Mouse (Mus musculus) hindbrain, embryonic 16.5 days (tissue): ENCODE data around the gene Khdrbs2. TPM values are rescaled to one million over a fixed set of nuclear protein-coding genes. Genes with fewer than 3 reads are reported as not detected.
A peak's percentile ranks its signal among the peaks of the same experiment; 100 is the strongest.

Source experiments
- ATAC-seq: fragments of 200-750 bp; cut with Nextera tagmentation; 2 replicates; pipeline ENCODE4 v1.8.0; 2017; ENCODE audit warnings: moderate TSS enrichment, moderate library complexity
- H3K27ac ChIP-seq: fragments of 300-500 bp; sonication (generic); 2 replicates; pipeline ENCODE4 v1.5.1; 2014; ENCODE audit warnings: low read depth, mild to moderate bottlenecking, control low read depth, low read length, moderate library complexity
- H3K27me3 ChIP-seq: fragments of 300-500 bp; sonication (generic); replicated peaks from 2 replicates; pipeline ENCODE4 v1.6.1; 2014; ENCODE audit warnings: low read length; ENCODE audit not compliant: control insufficient read depth, insufficient read depth
- H3K36me3 ChIP-seq: fragments of 300-500 bp; sonication (generic); 2 replicates; pipeline ENCODE4 v1.6.1; 2014; ENCODE audit warnings: mild to moderate bottlenecking, low read length, moderate library complexity, mixed read lengths; ENCODE audit not compliant: control insufficient read depth, insufficient read depth
- H3K4me1 ChIP-seq: fragments of 300-500 bp; sonication (generic); 2 replicates; pipeline ENCODE4 v1.6.1; 2014; ENCODE audit warnings: low read depth, low read length; ENCODE audit not compliant: control insufficient read depth, insufficient read depth
- H3K4me2 ChIP-seq: fragments of 300-500 bp; sonication (generic); 2 replicates; pipeline ENCODE4 v1.6.1; 2014; ENCODE audit warnings: mild to moderate bottlenecking, low read length, control low read depth, moderate library complexity
- H3K4me3 ChIP-seq: fragments of 300-500 bp; sonication (generic); 2 replicates; pipeline ENCODE4 v1.5.1; 2014; ENCODE audit warnings: mild to moderate bottlenecking, low read length, control low read depth, moderate library complexity
- H3K9ac ChIP-seq: fragments of 300-500 bp; sonication (generic); 2 replicates; pipeline ENCODE4 v1.6.1; 2014; ENCODE audit warnings: low read depth, mild to moderate bottlenecking, control low read depth, low read length, moderate library complexity
- H3K9me3 ChIP-seq: fragments of 300-500 bp; sonication (generic); 2 replicates; pipeline ENCODE4 v1.6.1; 2014; ENCODE audit warnings: mild to moderate bottlenecking, low read length, moderate library complexity; ENCODE audit not compliant: control insufficient read depth
- WGBS: fragments of 180-500 bp; shearing (Covaris S2); extraction: QIAGEN DNeasy Blood & Tissue Kit; methylation state at CpG from one replicate; pipeline ENCODE4 v1.1.7; 2014; 5-methylcytosine and 5-hydroxymethylcytosine counted together
- polyA plus RNA-seq: library from polyadenylated mRNA; unstranded; fragments of >200 nt; fragmentation: Nextera tagmentation; extraction: Ambion mirVana; gene quantifications from 2 replicates; pipeline ENCODE4 v1.2.1, GENCODE M21; 2015

Gene Khdrbs2
- polyA plus RNA-seq, 1 experiment from 2014 or later: 48.2 TPM

DNA sequence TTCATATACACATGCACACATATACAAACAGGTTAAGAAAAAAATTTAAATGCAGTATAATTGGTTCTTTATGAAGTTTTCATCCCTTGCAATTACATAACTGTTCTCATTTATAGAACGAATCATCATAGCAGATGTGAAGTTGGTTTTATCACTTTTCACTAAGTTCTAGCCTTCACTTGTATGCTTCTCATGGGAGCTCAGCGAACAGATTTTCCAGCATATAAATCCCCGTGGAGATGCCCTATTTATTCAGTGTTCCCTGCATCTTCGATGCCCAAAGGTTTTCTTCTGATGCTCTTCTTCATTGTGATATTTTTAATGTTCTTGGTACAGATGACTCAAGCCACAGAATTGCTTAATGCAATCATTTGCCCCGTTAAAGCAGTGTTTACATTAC is 128.9 kb downstream of the Khdrbs2 start:
- Histone ChIP-seq H3K9me3 (no peaks in the 10 kb centered on the region), H3K27me3 (no peaks in the 10 kb centered on the region), H3K9ac (no peak overlapping the region), H3K4me1 (no peaks in the 10 kb centered on the region), H3K36me3 (no peaks in the 10 kb centered on the region), H3K4me2 (no peak overlapping the region), H3K4me3 (no peak overlapping the region), H3K27ac (no peak overlapping the region)
- WGBS: 76% methylated on average over 5 of the region's 5 CpGs
- ATAC-seq: no peak

DNA sequence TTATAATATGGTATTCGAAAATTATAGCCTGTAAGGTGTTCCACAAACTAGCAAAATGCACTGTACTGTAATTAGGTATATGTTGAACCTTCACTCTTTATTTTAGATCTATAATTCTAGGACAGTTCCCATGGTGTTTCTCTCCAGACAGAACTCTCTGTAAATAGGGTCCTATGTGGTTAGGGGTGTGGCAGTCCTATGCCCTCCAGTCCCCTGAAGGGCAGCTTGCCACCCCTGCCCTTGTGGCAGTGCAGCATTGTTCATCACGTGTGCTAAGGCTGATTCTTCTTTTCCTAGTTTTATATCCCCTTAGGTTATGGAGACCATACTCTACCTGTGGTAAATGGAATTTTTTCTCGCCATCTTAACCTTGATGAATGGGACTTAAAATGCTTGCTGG is 136.6 kb downstream of the Khdrbs2 start:
- no peaks in the 10 kb centered on the region for H3K4me1 ChIP-seq
- H3K4me2 ChIP-seq: no peak overlapping the region
- H3K9me3 ChIP-seq: no peaks in the 10 kb centered on the region
- H3K4me3 ChIP-seq: no peak overlapping the region
- H3K27me3 ChIP-seq: no peaks in the 10 kb centered on the region
- no peaks in the 10 kb centered on the region for H3K36me3 ChIP-seq
- no peak for ATAC-seq
- H3K27ac ChIP-seq: no peak overlapping the region
- 64% methylated on average over 3 of the region's 3 CpGs for WGBS
- H3K9ac ChIP-seq: no peak overlapping the region

- Histone ChIP-seq H3K4me1 (no peaks in the 10 kb centered on the region), H3K9me3 (no peaks in the 10 kb centered on the region), H3K27ac (no peak overlapping the region), H3K4me3 (no peak overlapping the region), H3K9ac (no peak overlapping the region), H3K4me2 (no peak overlapping the region), H3K36me3 (no peaks in the 10 kb centered on the region), H3K27me3 (no peaks in the 10 kb centered on the region)
- ATAC-seq: 0 out of 2 replicates have a peak, but pooled peaks have one; percentile 67
Measured at GRCm38 (mm10) chr1:32309637-32310036, 137.1 kb downstream of the Khdrbs2 start.

GRCm38 (mm10) chr1:32339108-32339507 is 166.6 kb downstream of the Khdrbs2 start:
- H3K4me3 ChIP-seq: no peak overlapping the region
- H3K4me2 ChIP-seq: no peak overlapping the region
- no peaks in the 10 kb centered on the region for H3K27me3 ChIP-seq
- no peaks in the 10 kb centered on the region for H3K36me3 ChIP-seq
- 74% methylated on average over 1 of the region's 1 CpGs for WGBS
- no peaks in the 10 kb centered on the region for H3K9me3 ChIP-seq
- no peak overlapping the region for H3K9ac ChIP-seq
- ATAC-seq: no peak
- H3K27ac ChIP-seq: no peak overlapping the region
- H3K4me1 ChIP-seq: no peaks in the 10 kb centered on the region

- Histone ChIP-seq H3K9me3 (no peaks in the 10 kb centered on the region), H3K4me3 (no peak overlapping the region), H3K9ac (no peak overlapping the region), H3K4me2 (no peak overlapping the region), H3K36me3 (no peaks in the 10 kb centered on the region), H3K27ac (no peak overlapping the region), H3K27me3 (no peaks in the 10 kb centered on the region), H3K4me1 (no peaks in the 10 kb centered on the region)
- no peak for ATAC-seq
- 77% methylated on average over 2 of the region's 2 CpGs for WGBS
Measured at GRCm38 (mm10) chr1:32347538-32347937, 175.0 kb downstream of the Khdrbs2 start.

GRCm38 (mm10) chr1:32352076-32352475 is 179.6 kb downstream of the Khdrbs2 start:
- Histone ChIP-seq H3K4me1 (no peaks in the 10 kb centered on the region), H3K27me3 (no peaks in the 10 kb centered on the region), H3K36me3 (no peaks in the 10 kb centered on the region), H3K27ac (no peak overlapping the region), H3K4me3 (no peak overlapping the region), H3K4me2 (no peak overlapping the region), H3K9ac (no peak overlapping the region), H3K9me3 (no peaks in the 10 kb centered on the region)
- 67% methylated on average over 1 of the region's 1 CpGs for WGBS
- ATAC-seq: 0 out of 2 replicates have a peak, but pooled peaks have one; percentile 40

GRCm38 (mm10) chr1:32363539-32363938 is 191.0 kb downstream of the Khdrbs2 start:
- no peak overlapping the region for H3K4me3 ChIP-seq
- 74% methylated on average over 2 of the region's 2 CpGs for WGBS
- H3K4me2 ChIP-seq: no peak overlapping the region
- no peaks in the 10 kb centered on the region for H3K27me3 ChIP-seq
- H3K4me1 ChIP-seq: no peaks in the 10 kb centered on the region
- no peaks in the 10 kb centered on the region for H3K36me3 ChIP-seq
- H3K27ac ChIP-seq: no peak overlapping the region
- no peaks in the 10 kb centered on the region for H3K9me3 ChIP-seq
- no peak for ATAC-seq
- H3K9ac ChIP-seq: no peak overlapping the region

GRCm38 (mm10) chr1:32397553-32397952 is 225.0 kb downstream of the Khdrbs2 start:
- H3K4me3 ChIP-seq: no peak overlapping the region
- no peak overlapping the region for H3K4me2 ChIP-seq
- WGBS: 74% methylated on average over 6 of the region's 6 CpGs
- H3K4me1 ChIP-seq: no peaks in the 10 kb centered on the region
- no peak overlapping the region for H3K27ac ChIP-seq
- no peaks in the 10 kb centered on the region for H3K36me3 ChIP-seq
- no peaks in the 10 kb centered on the region for H3K27me3 ChIP-seq
- no peak overlapping the region for H3K9ac ChIP-seq
- 0 out of 2 replicates have a peak, but pooled peaks have one; percentile 37 for ATAC-seq
- no peaks in the 10 kb centered on the region for H3K9me3 ChIP-seq

DNA sequence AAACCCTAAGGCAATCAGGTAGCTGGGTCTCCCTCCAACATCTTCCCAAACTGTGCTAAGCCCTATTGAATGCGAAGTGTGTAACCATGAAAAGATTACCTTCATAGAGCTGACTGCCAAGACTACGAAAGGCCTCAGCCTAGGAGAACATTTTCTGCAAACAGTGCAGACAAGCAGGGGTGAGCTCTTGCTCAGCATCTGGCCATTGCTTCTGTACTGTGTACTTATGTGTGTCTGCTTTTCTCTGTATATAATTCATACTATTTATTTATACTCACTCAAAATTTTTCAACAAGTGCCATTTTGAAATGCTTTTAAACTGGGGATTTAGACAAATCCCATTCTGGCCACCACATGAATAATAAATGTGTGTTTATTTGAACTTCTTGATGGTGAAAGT is 235.1 kb downstream of the Khdrbs2 start:
- no peaks in the 10 kb centered on the region for H3K27me3 ChIP-seq
- no peak overlapping the region for H3K9ac ChIP-seq
- H3K9me3 ChIP-seq: no peaks in the 10 kb centered on the region
- H3K4me3 ChIP-seq: no peak overlapping the region
- H3K4me1 ChIP-seq: no peaks in the 10 kb centered on the region
- no peak overlapping the region for H3K4me2 ChIP-seq
- no peak overlapping the region for H3K27ac ChIP-seq
- 80% methylated on average over 2 of the region's 2 CpGs for WGBS
- no peak for ATAC-seq
- H3K36me3 ChIP-seq: no peaks in the 10 kb centered on the region

- Histone ChIP-seq H3K4me3 (no peak overlapping the region), H3K9ac (no peak overlapping the region), H3K27me3 (no peaks in the 10 kb centered on the region), H3K27ac (no peak overlapping the region), H3K9me3 (no peaks in the 10 kb centered on the region), H3K4me1 (no peaks in the 10 kb centered on the region), H3K36me3 (no peaks in the 10 kb centered on the region), H3K4me2 (no peak overlapping the region)
- WGBS: 50% methylated on average over 1 of the region's 1 CpGs
- no peak for ATAC-seq
Measured at GRCm38 (mm10) chr1:32428410-32428809, 255.9 kb downstream of the Khdrbs2 start.
